Mouse (Mus musculus) spleen, postnatal 36 days (tissue): ENCODE results near the gene Tnfrsf9.

Source experiments
- DNase-seq, 2 experiments: peaks; one replicate each; pipeline ENCODE4 v3.0.0; 2022; ENCODE audit warnings: low spot score in 2 of 2, mixed read lengths in 1 of 2

Gene Tnfrsf9

GRCm38 (mm10) chr4:150927789-150928188 is 13.4 kb downstream of the Tnfrsf9 start:
- DNase-seq = no peak

- DNase-seq = no peak
Measured at GRCm38 (mm10) chr4:150933503-150933902, 19.1 kb downstream of the Tnfrsf9 start.

- DNase-seq = peak in 1 of 2 experiments; percentile 15
Measured at GRCm38 (mm10) chr4:150937293-150938062, 23.1 kb downstream of the Tnfrsf9 start.

GRCm38 (mm10) chr4:150938063-150938452 is 23.7 kb downstream of the Tnfrsf9 start:
- no peak for DNase-seq

GRCm38 (mm10) chr4:150939991-150940651 is 25.8 kb downstream of the Tnfrsf9 start:
- DNase-seq = no peak

GRCm38 (mm10) chr4:150944707-150945106 is 30.3 kb downstream of the Tnfrsf9 start:
- DNase-seq = no peak

GRCm38 (mm10) chr4:150950972-150951371 is 36.6 kb downstream of the Tnfrsf9 start:
- DNase-seq = no peak

GRCm38 (mm10) chr4:150956369-150957105 is 42.2 kb downstream of the Tnfrsf9 start:
- no peak for DNase-seq

- no peak for DNase-seq
Measured at GRCm38 (mm10) chr4:150957106-150957458, 42.7 kb downstream of the Tnfrsf9 start.

GRCm38 (mm10) chr4:150958536-150958935 is 44.2 kb downstream of the Tnfrsf9 start:
- DNase-seq = no peak

GRCm38 (mm10) chr4:150962231-150962630 is 47.9 kb downstream of the Tnfrsf9 start:
- DNase-seq = no peak

- no peak for DNase-seq
Measured at GRCm38 (mm10) chr4:150963711-150964110, 49.3 kb downstream of the Tnfrsf9 start.

- DNase-seq = peak; percentile 62 to 71
Measured at GRCm38 (mm10) chr4:150964635-150965554, 50.5 kb downstream of the Tnfrsf9 start.

- no peak for DNase-seq
Measured at GRCm38 (mm10) chr4:150965555-150965951, 51.2 kb downstream of the Tnfrsf9 start.

- peak in 1 of 2 experiments; percentile 18 for DNase-seq
Measured at GRCm38 (mm10) chr4:150966556-150966955, 52.2 kb downstream of the Tnfrsf9 start.

- DNase-seq = no peak
Measured at GRCm38 (mm10) chr4:150968956-150969355, 54.6 kb downstream of the Tnfrsf9 start.

- no peak for DNase-seq
Measured at GRCm38 (mm10) chr4:150973264-150973663, 58.9 kb downstream of the Tnfrsf9 start.

GRCm38 (mm10) chr4:150975145-150975544 is 60.8 kb downstream of the Tnfrsf9 start:
- no peak for DNase-seq

- DNase-seq = no peak
Measured at GRCm38 (mm10) chr4:150978156-150978910, 64.0 kb downstream of the Tnfrsf9 start.

GRCm38 (mm10) chr4:150979455-150979854 is 65.1 kb downstream of the Tnfrsf9 start:
- no peak for DNase-seq

GRCm38 (mm10) chr4:150980153-150980552 is 65.8 kb downstream of the Tnfrsf9 start:
- no peak for DNase-seq
